Mouse (Mus musculus): ENCODE data around the gene 2310030G06Rik. TPM values are rescaled to one million over a fixed set of nuclear protein-coding genes. Genes with fewer than 3 reads are reported as not detected.

2310030G06Rik gene
- total RNA-seq (2023) = not detected

GRCm38 (mm10) chr9:50746214-50746677 is at the start of gene 2310030G06Rik:
TSS of gene 2310030G06Rik (minus strand) at chr9:50746536.

GRCm38 (mm10) chr9:50774991-50775612 is 28.8 kb upstream of the 2310030G06Rik start, which contains the start of the genes Alg9 and 1110032A03Rik:
TSS of gene Alg9 (plus strand) at chr9:50775019.
TSS of gene 1110032A03Rik (minus strand) at chr9:50775520.

GRCm38 (mm10) chr9:50768107-50769002 is 22.0 kb upstream of the 2310030G06Rik start, which contains the start of gene Fdxacb1:
TSS of gene Fdxacb1 (plus strand) at chr9:50768236.

GRCm38 (mm10) chr9:50752054-50752602 is 5.8 kb upstream of the 2310030G06Rik start, which contains the start of gene Hspb2:
TSS of gene Hspb2 (minus strand) at chr9:50752354.

GRCm38 (mm10) chr9:50751323-50751722 is 5.0 kb upstream of the 2310030G06Rik start, which contains the start of gene Cryab:
TSS of gene Cryab (plus strand) at chr9:50751325.

GRCm38 (mm10) chr9:50738914-50739870 is 7.1 kb downstream of the 2310030G06Rik start, which contains the start of gene Dixdc1:
TSS of gene Dixdc1 (minus strand) at chr9:50739517.

Other genes starting within 250 kb of the 2310030G06Rik start
- gene Pts, start 217.8 kb downstream of the 2310030G06Rik start, total RNA-seq (2023) = 10 to 100 TPM; 44.3 to 47.3 TPM
- gene Il18, start 191.7 kb downstream of the 2310030G06Rik start, total RNA-seq (2023) = 1 to 10 TPM; 1.8 to 2.5 TPM
- not detected for gene Bco2, start 191.4 kb downstream of the 2310030G06Rik start, total RNA-seq (2023)
- gene Tex12, start 185.2 kb downstream of the 2310030G06Rik start, total RNA-seq (2023) = not detected
- gene Sdhd, start 142.7 kb downstream of the 2310030G06Rik start, total RNA-seq (2023) = 10 to 100 TPM; 58.0 to 63.2 TPM
- gene Timm8b, start 142.6 kb downstream of the 2310030G06Rik start, total RNA-seq (2023) = 10 to 100 TPM; 37.2 to 49.8 TPM
- gene Pih1d2, start 129.2 kb downstream of the 2310030G06Rik start, total RNA-seq (2023) = 1 to 10 TPM in 1 of 2 experiments, not detected in 1; 1.2 TPM
- gene Nkapd1, start 129.1 kb downstream of the 2310030G06Rik start, total RNA-seq (2023) = 10 to 100 TPM; 35.8 to 41.2 TPM
- gene Dlat, start 86.8 kb downstream of the 2310030G06Rik start, total RNA-seq (2023) = 10 to 100 TPM; 25.8 to 43.8 TPM
- not detected for gene Dixdc1, start 7.0 kb downstream of the 2310030G06Rik start, total RNA-seq (2023)
- gene Cryab, start 4.8 kb upstream of the 2310030G06Rik start, total RNA-seq (2023) = 1 to 10 TPM in 1 of 2 experiments, not detected in 1; 1.1 TPM
- not detected for gene Hspb2, start 5.8 kb upstream of the 2310030G06Rik start, total RNA-seq (2023)
- gene Fdxacb1, start 21.7 kb upstream of the 2310030G06Rik start, total RNA-seq (2023) = 10 to 100 TPM in 1 of 2 experiments, 1 to 10 TPM in 1; 6.1 to 11.2 TPM
- gene Alg9, start 28.5 kb upstream of the 2310030G06Rik start, total RNA-seq (2023) = 10 to 100 TPM; 17.8 to 21.1 TPM
- gene 1110032A03Rik, start 29.0 kb upstream of the 2310030G06Rik start, total RNA-seq (2023) = 10 to 100 TPM; 11.5 to 11.6 TPM
- 10 to 100 TPM; 63.5 to 64.8 TPM for gene Ppp2r1b, start 98.8 kb upstream of the 2310030G06Rik start, total RNA-seq (2023)

Data from T-cell, adult 66 days (primary cell).